Mouse (Mus musculus): ENCODE measurements around the gene Rnf222.

GRCm38 (mm10) chr11:68924749-68925148 is 36.4 kb downstream of the Rnf222 start:
- TF ChIP-seq POLR2A (IDR thresholded peaks at IDR 0.05; ENCODE audit: control insufficient read depth, low read depth, low read length), result no peak
- no peak for TF ChIP-seq CTCF (IDR thresholded peaks at IDR 0.05; ENCODE audit: control insufficient read depth, insufficient read depth, insufficient replicate concordance, low read depth, low read length)
